Comparison of ENCODE assay signal across 8 mouse cellular contexts in genomic region chr16:16224506-16224924, GRCm38 (mm10). TPM values are rescaled to one million over a fixed set of nuclear protein-coding genes. Genes with fewer than 3 reads are reported as not detected.
DNase-seq lines count a peak whose midpoint lies in the region; ATAC-seq and TF ChIP-seq lines count a peak whose summit lies in the region.

No protein-coding gene starts in this region.

- no peak overlapping the region for H3K27ac ChIP-seq in gastrocnemius, adult 2 months
- peak overlapping the region; percentile 83 for H3K27ac ChIP-seq in heart, embryonic 15.5 days
- H3K27ac ChIP-seq in liver, embryonic 13.5 days = no peak overlapping the region

- peak overlapping the region; percentile 31 for H3K4me2 ChIP-seq in heart, embryonic 15.5 days
- no peak overlapping the region for H3K4me2 ChIP-seq in liver, embryonic 13.5 days

- peak; percentile 79 for ATAC-seq in heart, embryonic 15.5 days (replicated peaks; ENCODE audit: insufficient number of reproducible peaks, insufficient read depth, low FRiP score, low read depth)
- peak; percentile 53 for ATAC-seq in liver, embryonic 13.5 days (ENCODE audit: low read depth)
- no peak for ATAC-seq in megakaryocyte, adult 5-6 weeks (ENCODE audit: poor library complexity, severe bottlenecking)

- no peak for TF ChIP-seq CTCF in gastrocnemius, adult 2 months (IDR thresholded peaks at IDR 0.05)

- no peak overlapping the region for H3K9ac ChIP-seq in heart, embryonic 15.5 days
- H3K9ac ChIP-seq in liver, embryonic 13.5 days = no peak overlapping the region

- H3K36me3 ChIP-seq in heart, embryonic 15.5 days = peaks cover 14% of the 10 kb centered on the region
- H3K36me3 ChIP-seq in liver, embryonic 13.5 days = no peaks in the 10 kb centered on the region

- no peak overlapping the region for H3K4me3 ChIP-seq in gastrocnemius, adult 2 months
- H3K4me3 ChIP-seq in heart, embryonic 15.5 days = no peak overlapping the region
- H3K4me3 ChIP-seq in liver, embryonic 13.5 days (replicated peaks) = no peak overlapping the region

- H3K27me3 ChIP-seq in heart, embryonic 15.5 days = no peaks in the 10 kb centered on the region
- no peaks in the 10 kb centered on the region for H3K27me3 ChIP-seq in liver, embryonic 13.5 days

- intact Hi-C loops in gastrocnemius, adult 2 months (cut with DNase I) = no loop called here

- no peaks in the 10 kb centered on the region for H3K9me3 ChIP-seq in heart, embryonic 15.5 days (replicated peaks)
- H3K9me3 ChIP-seq in liver, embryonic 13.5 days (replicated peaks) = no peaks in the 10 kb centered on the region

- 11% methylated on average over 4 of the region's 4 CpGs for WGBS in heart, embryonic 15.5 days
- 39% methylated on average over 4 of the region's 4 CpGs for WGBS in liver, embryonic 13.5 days (ENCODE audit: insufficient replicate concordance)

- peak; percentile 18 for DNase-seq in gastrocnemius, adult 2 months
- DNase-seq in gastrocnemius, postnatal 10 days = no peak
- peak; percentile 50 for DNase-seq in brain, adult 2 months (ENCODE audit: low read depth, low spot score)
- no peak for DNase-seq in liver, embryonic 13.5 days
- DNase-seq in cerebellum, adult 8-10 months = no peak
- DNase-seq in thymus, postnatal 14 days = no peak

- peaks cover 47% of the 10 kb centered on the region for H3K4me1 ChIP-seq in heart, embryonic 15.5 days (replicated peaks)
- 0 out of 2 replicates have a peak, but pooled peaks cover 2% of the 10 kb centered on the region for H3K4me1 ChIP-seq in liver, embryonic 13.5 days (replicated peaks)

RNA-seq across cellular contexts. Expression of gene Pkp2, which starts 11.4 kb away (rescaled TPM):
- 1 to 10 TPM; 1.8 to 3.4 TPM for total RNA-seq in gastrocnemius, adult 2 months (2021)
- total RNA-seq in gastrocnemius, postnatal 10 days (2021) = 1 to 10 TPM; 1.0 to 1.2 TPM
- 107 and 114 TPM in 2 replicates for polyA plus RNA-seq in heart, embryonic 15.5 days (2015; fragmentation: Nextera tagmentation; extraction: Ambion mirVana)
- polyA plus RNA-seq in liver, embryonic 13.5 days (2015; fragmentation: Nextera tagmentation; extraction: Ambion mirVana) = 4.9 and 6.3 TPM in 2 replicates
- total RNA-seq in megakaryocyte, adult 5-6 weeks (2015) = 0.07 TPM in 1 of 2 replicates, not detected in the other
- 0.12 TPM in 1 of 2 replicates, not detected in the other for total RNA-seq in megakaryocyte, adult 5-6 weeks (2017)

Comparison
In these comparisons a context has a peak if more than half of its experiments do, and no peak if none do; other contexts are left out.
1. DNase-seq: peak in gastrocnemius, adult 2 months (single experiment) and brain, adult 2 months (single experiment); none in gastrocnemius, postnatal 10 days (single experiment), liver, embryonic 13.5 days (single experiment), cerebellum, adult 8-10 months (single experiment) and thymus, postnatal 14 days (single experiment).